Mouse (Mus musculus): ENCODE measurements around the gene Anapc2.

GRCm38 (mm10) chr2:25264286-25264660 is 8.0 kb upstream of the Anapc2 start:
- no peak for TF ChIP-seq POLR2A (IDR thresholded peaks at IDR 0.05; ENCODE audit: low read depth, low read length)
- no peak for TF ChIP-seq CTCF (conservative IDR thresholded peaks at IDR 0.05; ENCODE audit: insufficient read depth, insufficient read length, low read depth, low read length)
